ENCODE assay signal across 25 mouse cellular contexts in the genomic region with DNA sequence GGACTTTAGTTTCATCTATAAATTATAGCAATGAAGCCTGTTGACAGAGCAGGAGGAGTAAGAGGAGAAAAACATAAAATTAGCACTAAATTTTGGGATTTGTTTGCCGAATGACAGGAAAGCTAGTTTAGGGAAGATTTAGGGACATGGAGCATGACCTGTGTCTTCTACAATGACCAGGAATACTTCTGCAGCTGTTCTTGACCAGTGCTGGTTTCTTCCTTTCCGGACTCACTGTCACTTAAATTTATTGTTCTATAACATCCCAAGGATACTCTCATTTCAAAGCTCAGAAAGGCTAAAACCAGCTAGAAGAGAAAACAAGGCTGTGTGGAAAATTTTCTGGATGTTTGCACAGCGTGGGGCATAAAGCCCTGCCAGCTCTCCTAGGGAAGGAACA.
"Had no signal": no experiment of that assay in that cellular context is flagged by ENCODE, and none has a peak within 500 bp of the region (broad histone marks: within the 10 kb centered on the region; RNA-seq: fewer than 3 reads in every experiment).

No protein-coding gene starts in this region.

- H3K4me3 ChIP-seq: layer of hippocampus, adult 2 months; limb, embryonic 10.5 days; limb, embryonic 13.5 days; liver, embryonic 12.5 days; liver, embryonic 15.5 days; lung, embryonic 15.5 days; megakaryocyte, embryonic 14.5 days; neural tube, embryonic 12.5 days; neural tube, embryonic 15.5 days had no signal

- H3K27ac ChIP-seq: layer of hippocampus, adult 2 months; limb, embryonic 10.5 days; limb, embryonic 13.5 days; liver, embryonic 12.5 days; liver, embryonic 15.5 days; lung, embryonic 15.5 days; neural tube, embryonic 12.5 days; neural tube, embryonic 15.5 days; stomach, postnatal 0 days had no signal

- H3K4me1 ChIP-seq: limb, embryonic 10.5 days; limb, embryonic 13.5 days; liver, embryonic 12.5 days; liver, embryonic 15.5 days; lung, embryonic 15.5 days; megakaryocyte, embryonic 14.5 days; neural tube, embryonic 12.5 days; neural tube, embryonic 15.5 days had no signal

- H3K9me3 ChIP-seq: limb, embryonic 10.5 days; limb, embryonic 13.5 days; liver, embryonic 12.5 days; liver, embryonic 15.5 days; lung, embryonic 15.5 days; megakaryocyte, embryonic 14.5 days; neural tube, embryonic 12.5 days; neural tube, embryonic 15.5 days had no signal

- ATAC-seq: intestine, embryonic 16.5 days; liver, embryonic 12.5 days had no signal

- DNase-seq: kidney, adult 2 months; layer of hippocampus, adult 9-11 months; liver; lung, adult 18-20 months; lung, postnatal 10 days; lung, postnatal 36 days; midbrain, embryonic 14.5 days; right cerebral cortex, adult 18-20 months; right cerebral cortex, postnatal 14 days; right cerebral cortex, postnatal 4 days; thymus, adult 2 months; thymus, postnatal 14 days; thymus, postnatal 4 days had no signal

- H3K36me3 ChIP-seq: limb, embryonic 10.5 days; limb, embryonic 13.5 days; liver, embryonic 12.5 days; liver, embryonic 15.5 days; lung, embryonic 15.5 days; neural tube, embryonic 12.5 days; neural tube, embryonic 15.5 days had no signal

- H3K4me2 ChIP-seq: limb, embryonic 13.5 days; liver, embryonic 12.5 days; liver, embryonic 15.5 days; lung, embryonic 15.5 days; midbrain, embryonic 11.5 days; neural tube, embryonic 12.5 days; neural tube, embryonic 15.5 days had no signal

- H3K9ac ChIP-seq: limb, embryonic 13.5 days; liver, embryonic 12.5 days; liver, embryonic 15.5 days; lung, embryonic 15.5 days; neural tube, embryonic 12.5 days; neural tube, embryonic 15.5 days had no signal

- H3K27me3 ChIP-seq: limb, embryonic 13.5 days; liver, embryonic 12.5 days; liver, embryonic 15.5 days; lung, embryonic 15.5 days; megakaryocyte, embryonic 14.5 days; neural tube, embryonic 12.5 days; neural tube, embryonic 15.5 days had no signal
